8 mouse cellular contexts compared by ENCODE assay signal in the genomic region with DNA sequence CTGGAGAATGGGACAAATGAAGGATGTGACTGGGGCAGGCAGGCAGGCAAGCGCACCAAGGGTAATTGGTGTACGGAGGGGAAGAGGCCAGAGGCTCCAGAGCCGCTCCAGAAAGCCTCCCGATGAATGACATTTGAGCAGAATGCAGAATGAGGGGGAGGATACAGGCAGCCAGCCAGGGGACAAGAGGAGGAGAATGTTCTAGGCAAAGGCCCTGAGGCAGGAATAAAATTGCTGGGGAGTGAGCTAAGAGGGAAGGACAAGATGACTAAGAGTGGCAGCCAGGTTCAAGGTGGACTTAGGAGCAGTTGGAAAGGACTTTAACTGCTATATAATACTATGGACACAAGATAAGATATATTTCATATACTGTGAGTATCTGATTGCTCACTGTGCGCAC. TPM values are rescaled to one million over a fixed set of nuclear protein-coding genes. Genes with fewer than 3 reads are reported as not detected.
A peak's percentile ranks its signal among the peaks of the same experiment; 100 is the strongest.
DNase-seq lines count a peak whose midpoint lies in the region; ATAC-seq and TF ChIP-seq lines count a peak whose summit lies in the region.

No protein-coding gene starts in this region.

- H3K36me3 ChIP-seq in testis, adult 2 months (ENCODE audit: control insufficient read depth, insufficient read depth, low read length), result no peaks in the 10 kb centered on the region
- H3K36me3 ChIP-seq in stomach, embryonic 14.5 days (ENCODE audit: control insufficient read depth, insufficient read depth, low read length), result no peaks in the 10 kb centered on the region

- no peak overlapping the region for H3K9ac ChIP-seq in stomach, embryonic 14.5 days (replicated peaks; ENCODE audit: low read depth, low read length)

- WGBS in stomach, embryonic 14.5 days, result 34% methylated on average over 5 of the region's 5 CpGs

- no peak for TF ChIP-seq CTCF in testis, adult 2 months (IDR thresholded peaks at IDR 0.05; ENCODE audit: control insufficient read depth, insufficient read depth, insufficient replicate concordance, low read depth, low read length)

- H3K27me3 ChIP-seq in testis, adult 2 months (ENCODE audit: control insufficient read depth, insufficient read depth, low read length), result no peaks in the 10 kb centered on the region
- no peaks in the 10 kb centered on the region for H3K27me3 ChIP-seq in stomach, embryonic 14.5 days (ENCODE audit: control insufficient read depth, insufficient read depth, low read length)

- no peak for TF ChIP-seq POLR2A in testis, adult 2 months (IDR thresholded peaks at IDR 0.05; ENCODE audit: control insufficient read depth, low read depth, low read length)

- peak; percentile 25; the same call in 1 of the 2 replicates for ATAC-seq in stomach, embryonic 14.5 days (ENCODE audit: insufficient number of reproducible peaks, insufficient read depth, low FRiP score, low read depth)

- no peak for DNase-seq in testis, postnatal 10 days (ENCODE audit: low spot score)
- peak; percentile 71 for DNase-seq in heart, adult 8-10 months (ENCODE audit: low spot score)
- DNase-seq in kidney, postnatal 14 days, result peak; percentile 69
- DNase-seq in c-Kit-positive CD71-positive TER-119-positive erythroid progenitor cells, embryonic 14.5 days (ENCODE audit: low spot score), result no peak
- DNase-seq in thymus, postnatal 14 days, result no peak
- DNase-seq in spleen, postnatal 36 days (ENCODE audit: low spot score in 2 of 2), result no peak

- peak overlapping the region; percentile 78 for H3K27ac ChIP-seq in testis, adult 2 months (ENCODE audit: control insufficient read depth, insufficient read depth, low read depth, low read length)
- peak overlapping the region; percentile 35; the same call in 1 of the 2 replicates for H3K27ac ChIP-seq in stomach, embryonic 14.5 days (ENCODE audit: low read length)

- peak overlapping the region; percentile 91 for H3K4me3 ChIP-seq in testis, adult 2 months (ENCODE audit: control insufficient read depth, low read depth, low read length)
- no peak overlapping the region for H3K4me3 ChIP-seq in stomach, embryonic 14.5 days (ENCODE audit: low read depth, low read length)

- H3K9me3 ChIP-seq in stomach, embryonic 14.5 days (ENCODE audit: control insufficient read depth, low read depth, low read length), result no peaks in the 10 kb centered on the region

- no peak overlapping the region for H3K4me2 ChIP-seq in stomach, embryonic 14.5 days (replicated peaks; ENCODE audit: low read depth, low read length)

- H3K4me1 ChIP-seq in testis, adult 2 months (ENCODE audit: control insufficient read depth, insufficient read depth, low read length), result peaks cover 16% of the 10 kb centered on the region
- peaks cover 14% of the 10 kb centered on the region for H3K4me1 ChIP-seq in stomach, embryonic 14.5 days (ENCODE audit: control insufficient read depth, insufficient read depth, low read length)

RNA-seq across cellular contexts. Expression of a gene that starts 9.3 kb away (rescaled TPM):
- polyA plus RNA-seq in testis, adult 2 months (2012; rRNA removed), result 3.8 and 4.1 TPM in 2 replicates
- 10 to 100 TPM; 17.6 to 21.7 (median 20.4) TPM for total RNA-seq in heart, adult 8-10 months (2022)
- polyA plus RNA-seq in stomach, embryonic 14.5 days (2014; fragmentation: Nextera tagmentation; extraction: Ambion mirVana), result 69.4 and 78.0 TPM in 2 replicates

Comparison
In these comparisons a context has a peak if more than half of its experiments do, and no peak if none do; other contexts are left out.
1. DNase-seq: peak in heart, adult 8-10 months (single experiment) and kidney, postnatal 14 days (single experiment); none in testis, postnatal 10 days (single experiment), c-Kit-positive CD71-positive TER-119-positive erythroid progenitor cells, embryonic 14.5 days (single experiment), thymus, postnatal 14 days (single experiment) and spleen, postnatal 36 days (0 of 2).
2. RNA of a gene that starts 9.3 kb away (polyA plus RNA-seq): 69.4 to 78.0 TPM in stomach, embryonic 14.5 days; 3.8 to 4.1 TPM in testis, adult 2 months; every median in the first group is over 10 times any median in the second.